Mouse (Mus musculus): ENCODE measurements around the gene Dusp7.

GRCm38 (mm10) chr9:106378045-106378444 is 9.6 kb downstream of the Dusp7 start:
- TF ChIP-seq POLR2A (IDR thresholded peaks at IDR 0.05; ENCODE audit: borderline replicate concordance, low read depth, low read length) (no peak), CTCF (IDR thresholded peaks at IDR 0.05; ENCODE audit: low read depth, low read length) (no peak)
